Mouse (Mus musculus): Measurements from ENCODE around the gene Glyctk.

The Glyctk gene

DNA sequence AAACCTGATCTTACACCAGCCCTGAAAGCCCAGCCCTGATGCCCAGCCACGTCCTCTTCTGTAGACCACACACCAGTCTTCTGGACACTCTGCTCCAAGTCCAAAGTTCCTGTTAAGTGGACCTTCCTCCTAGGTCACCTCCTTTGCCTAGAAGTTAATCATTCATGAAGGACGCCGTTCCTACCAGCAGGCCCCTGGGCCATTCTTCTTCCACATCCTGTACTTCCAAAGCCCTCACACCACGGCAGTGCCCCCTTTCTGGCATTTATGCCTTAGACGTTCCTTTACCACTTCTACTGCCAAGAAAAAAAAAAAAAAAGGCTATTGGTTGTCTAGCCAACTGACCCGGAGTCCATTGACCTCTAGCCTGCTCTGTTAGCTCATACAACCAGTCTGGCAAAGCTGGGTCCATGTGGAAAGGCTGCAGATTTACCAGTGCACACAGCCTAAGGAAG, at the start of gene Glyctk:
TSS of gene Glyctk (minus strand) at position 102 of the 455 bp plus-strand sequence.
- WGBS: 72% methylated on average over 6 of the region's 6 CpGs

- WGBS: 47% methylated on average over 2 of the region's 2 CpGs
Observed at GRCm38 (mm10) chr9:106206515-106206914, 48.6 kb upstream of the Glyctk start.

DNA sequence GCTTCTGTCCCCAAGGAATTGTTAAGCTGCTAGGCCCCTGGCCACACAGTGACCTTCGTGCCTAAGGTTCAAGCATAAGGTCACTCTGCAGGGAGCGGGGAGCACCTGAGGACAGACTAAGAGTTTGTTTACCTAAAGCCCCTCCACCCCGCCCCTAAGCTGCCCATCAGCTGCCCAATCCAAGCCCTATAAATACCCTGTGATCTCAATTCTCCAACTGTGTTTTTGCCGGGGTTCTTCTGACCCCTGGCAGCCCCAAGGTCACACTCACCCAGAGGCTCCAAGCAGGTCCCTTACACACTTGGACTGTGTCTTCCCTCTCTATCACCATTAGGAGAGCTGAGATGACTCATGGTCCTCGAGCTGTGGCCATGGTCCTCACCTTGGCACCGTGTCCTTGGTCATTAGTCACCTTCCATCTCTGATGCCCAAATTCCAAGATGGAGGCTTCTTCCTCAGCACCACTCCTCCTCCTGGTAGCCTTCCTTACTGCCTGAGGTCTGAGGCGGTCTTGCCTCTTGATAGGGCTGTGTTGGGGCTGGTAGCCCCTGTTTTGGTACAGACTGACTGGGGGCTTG, 47.9 kb upstream of the Glyctk start:
- 86% methylated on average over 7 of the region's 7 CpGs for WGBS

DNA sequence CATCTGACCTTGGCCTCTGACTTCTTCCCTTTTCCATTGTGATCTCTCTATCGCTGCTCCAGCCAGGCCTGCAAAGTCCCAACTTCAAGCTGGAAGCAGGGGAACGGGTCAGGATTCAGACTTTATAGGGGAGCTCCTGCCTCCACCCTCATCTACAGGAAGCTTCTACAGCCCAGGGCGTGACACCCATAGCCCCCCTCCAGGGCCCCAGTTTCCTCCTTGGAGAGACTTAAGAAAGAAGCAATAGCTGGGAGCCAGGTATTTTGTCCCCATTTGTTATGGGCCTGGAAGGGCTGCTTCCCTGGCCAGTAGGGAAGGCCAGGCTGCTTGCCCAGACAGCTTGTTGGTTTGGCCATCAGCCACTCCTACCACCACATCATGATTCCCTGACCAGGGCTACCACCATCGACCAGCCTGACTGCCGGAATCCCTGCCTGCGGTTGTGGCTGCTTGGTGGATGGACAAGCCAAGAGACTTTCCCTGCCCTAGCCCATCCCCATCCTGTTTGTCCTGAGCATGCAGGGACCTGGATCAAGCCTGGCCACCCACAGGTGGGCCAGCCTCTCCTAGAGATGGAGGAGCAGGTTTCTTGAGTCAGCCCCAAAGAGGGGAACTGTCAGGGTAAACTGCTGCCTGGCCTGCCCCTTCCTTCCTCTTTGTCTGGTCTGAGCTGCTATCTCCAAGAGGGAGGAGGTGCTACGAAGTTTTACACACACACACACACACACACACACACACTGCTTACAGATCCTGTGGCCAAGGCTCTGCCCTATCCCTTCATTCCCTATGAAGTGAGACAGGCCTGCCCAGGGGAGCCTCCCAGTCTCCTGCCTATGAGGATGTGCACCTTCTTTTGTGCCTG, 46.3 kb upstream of the Glyctk start:
- 45% methylated on average over 7 of the region's 7 CpGs for WGBS

DNA sequence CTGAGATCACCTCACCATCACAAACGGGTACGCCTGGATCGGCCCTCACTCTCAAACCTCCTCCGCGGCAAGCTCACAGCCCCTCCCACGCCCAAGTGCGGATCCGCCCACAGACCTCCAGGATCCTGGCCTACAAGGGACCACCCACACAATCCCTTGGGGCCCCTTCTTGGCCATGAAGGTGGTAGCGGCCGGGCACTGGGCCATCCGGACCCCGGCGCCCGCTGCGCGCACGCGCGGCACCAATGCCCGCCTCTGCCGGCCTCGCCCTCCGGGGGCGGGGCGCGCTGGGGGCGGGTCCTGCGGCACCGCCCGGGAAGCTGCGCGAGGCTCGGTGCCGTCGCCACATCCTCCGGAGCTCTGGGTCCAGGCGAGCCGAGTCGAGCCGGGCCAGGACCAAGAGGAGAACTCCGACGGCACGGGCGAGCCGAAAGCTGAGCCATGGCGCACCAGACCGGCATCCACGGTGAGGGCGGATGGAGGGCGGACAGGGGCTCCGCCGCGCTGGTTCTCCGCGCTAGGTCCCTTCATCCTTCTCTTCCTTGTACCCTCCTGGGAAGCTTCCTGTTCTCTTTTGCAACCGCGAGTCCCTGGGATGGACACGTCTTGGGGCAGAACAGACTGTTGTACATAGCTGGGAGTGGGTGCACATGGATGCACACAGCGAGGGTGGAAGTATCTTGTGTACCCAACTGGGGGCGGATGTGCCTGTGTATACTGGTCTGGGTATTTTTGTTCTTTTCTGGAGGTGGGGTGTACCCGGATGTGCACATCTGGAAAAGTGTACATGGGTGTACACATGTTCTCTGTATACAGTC, 45.1 kb upstream of the Glyctk start, which contains the start of gene Twf2:
TSS of gene Twf2 (plus strand) at position 290 of the 818 bp plus-strand sequence.
- under 1% methylated on average over 61 of the region's 61 CpGs for WGBS

DNA sequence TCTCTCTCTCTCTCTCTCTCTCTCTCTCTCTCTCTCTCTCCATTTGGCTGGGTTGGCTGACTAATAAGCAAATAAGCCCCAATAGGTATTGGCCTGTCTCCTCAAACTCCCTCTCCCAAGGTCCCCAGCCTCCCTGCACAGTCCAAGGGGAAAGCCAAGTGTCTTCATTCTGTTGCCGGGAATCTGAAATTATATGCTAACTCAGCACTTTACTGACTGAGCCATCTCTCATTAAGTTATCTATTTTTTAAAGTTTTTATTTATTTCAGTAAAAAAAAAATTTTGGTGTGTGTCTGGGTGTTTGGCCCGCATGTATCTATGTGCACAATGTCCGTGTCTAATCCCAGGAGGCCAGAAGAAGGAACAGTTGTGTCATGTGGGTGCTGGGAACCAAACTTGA, 44.0 kb upstream of the Glyctk start:
- 80% methylated on average over 3 of the region's 3 CpGs for WGBS

DNA sequence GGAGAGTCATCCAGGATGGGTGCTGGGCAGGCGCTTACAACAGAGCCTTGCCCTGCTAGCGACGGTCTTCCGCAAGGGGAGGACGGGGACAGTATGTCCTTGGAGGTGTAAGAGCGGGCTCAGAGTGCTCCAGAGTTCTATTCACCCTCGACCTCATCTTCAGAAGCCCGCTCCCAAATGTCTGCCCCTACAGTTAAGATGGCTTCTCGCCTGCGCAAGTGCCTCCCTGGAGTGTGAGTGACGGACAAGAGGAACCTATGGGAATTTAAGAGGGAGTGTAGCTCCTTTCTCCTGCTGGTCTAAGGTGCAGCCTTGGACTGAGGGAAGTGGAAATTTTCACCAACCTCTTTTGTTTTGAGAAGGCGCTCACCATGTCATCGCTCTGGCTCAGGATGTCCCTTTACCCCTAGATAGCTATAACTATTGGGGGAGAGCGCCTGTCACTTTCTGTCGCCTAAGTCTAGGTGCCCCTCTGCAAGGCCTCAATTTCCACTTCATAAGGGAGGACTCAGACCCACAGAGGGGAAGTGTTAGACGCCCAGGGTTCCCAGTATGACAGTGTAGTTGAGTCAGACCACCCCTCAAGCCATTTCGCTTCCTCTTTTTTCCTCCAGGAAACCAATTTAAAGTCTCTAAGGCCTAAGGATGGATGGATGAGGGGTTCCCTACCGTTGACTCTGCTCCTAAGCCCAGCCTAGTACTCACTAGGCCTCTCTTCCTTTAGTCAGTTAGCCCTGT, 41.8 kb upstream of the Glyctk start, which contains the start of gene Ppm1m:
TSS of gene Ppm1m (minus strand) at position 212 of the 738 bp plus-strand sequence.
- 65% methylated on average over 18 of the region's 18 CpGs for WGBS

GRCm38 (mm10) chr9:106198962-106199458, 41.1 kb upstream of the Glyctk start:
- WGBS: 4% methylated on average over 50 of the region's 51 CpGs

DNA sequence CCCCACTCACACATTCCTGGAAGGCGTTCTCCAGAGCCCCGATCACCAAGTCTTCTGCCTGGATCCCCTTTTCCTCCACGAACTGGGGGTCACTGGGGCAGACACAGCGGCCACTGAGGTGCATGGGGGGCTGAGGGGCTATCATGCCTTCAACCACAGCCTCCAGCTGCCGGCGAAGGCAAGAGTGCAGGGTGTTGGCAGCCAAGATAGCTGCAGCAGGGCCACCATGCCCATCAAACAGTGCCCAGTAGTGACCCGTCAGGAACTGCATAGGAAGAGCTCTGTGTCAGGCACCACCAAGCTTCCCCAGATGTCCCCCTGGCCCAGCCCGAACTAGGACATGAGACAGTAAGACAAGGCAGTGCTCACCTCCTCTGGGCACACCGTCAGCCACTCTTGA, 39.8 kb upstream of the Glyctk start:
- WGBS: 90% methylated on average over 9 of the region's 9 CpGs

GRCm38 (mm10) chr9:106197081-106197713, 39.3 kb upstream of the Glyctk start:
- WGBS: 90% methylated on average over 3 of the region's 3 CpGs

GRCm38 (mm10) chr9:106195693-106196092, 37.8 kb upstream of the Glyctk start:
- WGBS: 69% methylated on average over 8 of the region's 8 CpGs

GRCm38 (mm10) chr9:106193930-106194807, 36.2 kb upstream of the Glyctk start:
- 58% methylated on average over 8 of the region's 8 CpGs for whole genome bisulfite sequencing

DNA sequence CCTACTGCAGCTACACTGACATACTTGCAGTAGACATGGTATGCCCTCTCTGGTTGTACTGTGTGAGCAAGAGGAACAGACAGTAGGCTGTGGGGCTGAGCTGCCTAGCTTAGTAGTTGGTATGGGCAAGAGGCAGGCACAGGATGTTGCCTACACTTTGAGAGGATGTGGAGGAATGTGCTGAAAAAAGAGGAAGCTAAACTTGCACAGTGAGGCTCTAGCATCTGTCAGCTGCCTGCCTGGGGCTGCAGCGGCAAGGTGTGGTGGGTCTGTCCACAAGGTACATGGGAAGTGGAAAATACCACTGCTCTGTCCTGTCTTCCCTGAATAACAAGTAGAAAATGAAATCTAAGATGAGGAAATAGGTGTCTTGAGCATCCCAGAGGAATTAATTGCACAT, 35.1 kb upstream of the Glyctk start:
- 58% methylated on average over 1 of the region's 1 CpGs for WGBS

DNA sequence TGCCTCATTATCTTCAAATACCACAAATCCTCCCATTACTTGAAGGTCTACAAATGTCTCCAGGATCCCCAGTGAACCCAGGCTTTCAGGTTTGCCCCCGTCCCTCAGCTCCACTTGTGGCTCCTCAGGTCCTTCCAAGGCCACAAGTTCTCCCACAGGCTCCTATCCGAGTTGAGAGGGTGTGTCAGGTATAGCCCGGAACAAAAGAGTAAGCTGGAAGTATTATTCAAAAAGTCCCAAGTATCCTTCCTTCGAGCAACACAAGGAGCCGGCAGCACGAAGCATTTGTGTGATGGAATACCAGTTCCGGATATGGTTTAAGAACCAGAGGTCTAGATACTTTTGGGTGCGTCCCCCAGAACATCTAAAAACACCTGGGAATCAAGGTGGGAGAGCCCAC, 34.1 kb upstream of the Glyctk start:
- WGBS: 89% methylated on average over 8 of the region's 8 CpGs

DNA sequence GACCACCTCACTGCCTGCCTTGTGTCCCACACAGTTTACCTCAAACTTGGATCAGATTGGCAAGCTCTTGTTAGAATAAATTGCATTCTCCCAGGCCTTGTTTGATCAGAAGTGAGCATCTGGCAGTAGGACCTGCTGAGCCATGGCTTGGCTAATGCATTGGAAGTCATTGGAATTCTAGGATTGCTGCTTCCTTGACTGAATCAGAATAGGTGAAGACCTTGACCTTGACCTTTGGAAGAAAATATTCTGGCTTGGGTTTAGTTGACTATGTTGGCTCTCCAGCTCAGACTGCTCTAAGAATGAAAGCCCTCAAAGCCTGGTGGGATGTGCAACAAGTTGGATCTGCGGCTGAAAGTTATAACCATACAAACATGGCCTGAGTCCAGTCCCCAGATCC, 33.4 kb upstream of the Glyctk start:
- 77% methylated on average over 1 of the region's 1 CpGs for WGBS

DNA sequence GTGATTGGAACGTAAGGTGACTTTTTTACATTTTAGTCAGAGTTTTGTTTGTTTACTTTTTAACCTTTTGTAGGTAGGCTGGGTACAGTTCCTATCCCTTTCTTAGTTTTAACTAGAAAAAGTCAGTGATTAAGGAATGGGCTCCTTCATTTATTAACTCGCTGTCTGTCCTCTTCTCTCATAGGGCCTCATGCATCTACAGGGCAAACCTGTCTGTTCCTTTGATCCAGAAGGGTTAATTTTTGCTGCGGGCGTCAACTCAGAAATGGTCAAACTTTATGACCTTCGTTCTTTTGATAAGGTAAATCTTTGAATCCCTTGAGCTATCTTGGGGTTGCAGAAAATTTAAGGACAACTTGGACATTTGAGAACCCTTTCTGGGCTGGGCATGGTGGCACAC, 26.1 kb upstream of the Glyctk start:
- 93% methylated on average over 5 of the region's 5 CpGs for WGBS

DNA sequence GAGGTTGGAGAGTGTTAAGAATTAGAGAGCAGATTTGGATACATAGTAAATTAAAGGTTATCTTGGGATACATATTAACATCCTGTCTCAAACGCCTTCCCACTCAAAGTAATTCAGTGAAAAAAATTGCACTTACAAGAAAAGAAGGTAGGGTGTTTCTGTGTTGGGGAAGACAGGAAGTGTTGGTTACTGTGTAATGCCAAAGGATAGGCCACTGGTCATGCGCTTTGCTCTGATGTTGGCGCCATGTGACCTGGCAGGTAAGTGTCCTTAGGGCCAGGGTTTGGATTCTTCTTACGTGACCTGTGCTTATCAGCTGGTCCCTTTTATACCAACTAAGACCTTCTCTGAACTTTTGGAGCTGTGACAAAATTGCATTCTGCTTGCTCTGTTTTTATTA, 24.2 kb upstream of the Glyctk start:
- 77% methylated on average over 4 of the region's 4 CpGs for WGBS

- 91% methylated on average over 3 of the region's 3 CpGs for WGBS
Observed at GRCm38 (mm10) chr9:106179964-106180363, 22.0 kb upstream of the Glyctk start.

- WGBS: 66% methylated on average over 2 of the region's 2 CpGs
Observed at GRCm38 (mm10) chr9:106179454-106179853, 21.5 kb upstream of the Glyctk start.

DNA sequence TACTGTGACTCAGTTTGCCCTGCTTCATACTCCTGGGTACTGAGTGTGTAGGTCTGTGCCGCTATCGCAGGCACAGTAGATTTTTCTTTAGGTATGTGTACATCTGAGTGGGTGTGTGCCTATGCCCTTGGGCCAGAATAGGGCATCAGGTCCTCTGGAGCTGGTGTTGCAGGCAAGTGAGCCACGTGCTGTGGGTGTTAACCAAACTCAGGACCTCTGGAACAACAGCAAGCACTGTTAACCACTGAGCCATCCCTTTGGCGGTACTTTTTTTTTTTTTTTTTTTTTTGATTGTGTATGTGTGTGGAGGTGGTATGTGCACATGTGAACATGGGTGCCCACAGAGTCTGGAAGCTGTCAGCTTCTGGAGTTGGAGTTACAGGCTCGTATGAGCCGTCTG, 19.9 kb upstream of the Glyctk start:
- WGBS: 67% methylated on average over 6 of the region's 6 CpGs
